Mouse (Mus musculus): ENCODE results near the gene Gjb3. TPM values are rescaled to one million over a fixed set of nuclear protein-coding genes. Genes with fewer than 3 reads are reported as not detected.

The Gjb3 gene
- 0.18 and 0.36 TPM in 2 replicates for polyA plus RNA-seq (2012; rRNA removed)

DNA sequence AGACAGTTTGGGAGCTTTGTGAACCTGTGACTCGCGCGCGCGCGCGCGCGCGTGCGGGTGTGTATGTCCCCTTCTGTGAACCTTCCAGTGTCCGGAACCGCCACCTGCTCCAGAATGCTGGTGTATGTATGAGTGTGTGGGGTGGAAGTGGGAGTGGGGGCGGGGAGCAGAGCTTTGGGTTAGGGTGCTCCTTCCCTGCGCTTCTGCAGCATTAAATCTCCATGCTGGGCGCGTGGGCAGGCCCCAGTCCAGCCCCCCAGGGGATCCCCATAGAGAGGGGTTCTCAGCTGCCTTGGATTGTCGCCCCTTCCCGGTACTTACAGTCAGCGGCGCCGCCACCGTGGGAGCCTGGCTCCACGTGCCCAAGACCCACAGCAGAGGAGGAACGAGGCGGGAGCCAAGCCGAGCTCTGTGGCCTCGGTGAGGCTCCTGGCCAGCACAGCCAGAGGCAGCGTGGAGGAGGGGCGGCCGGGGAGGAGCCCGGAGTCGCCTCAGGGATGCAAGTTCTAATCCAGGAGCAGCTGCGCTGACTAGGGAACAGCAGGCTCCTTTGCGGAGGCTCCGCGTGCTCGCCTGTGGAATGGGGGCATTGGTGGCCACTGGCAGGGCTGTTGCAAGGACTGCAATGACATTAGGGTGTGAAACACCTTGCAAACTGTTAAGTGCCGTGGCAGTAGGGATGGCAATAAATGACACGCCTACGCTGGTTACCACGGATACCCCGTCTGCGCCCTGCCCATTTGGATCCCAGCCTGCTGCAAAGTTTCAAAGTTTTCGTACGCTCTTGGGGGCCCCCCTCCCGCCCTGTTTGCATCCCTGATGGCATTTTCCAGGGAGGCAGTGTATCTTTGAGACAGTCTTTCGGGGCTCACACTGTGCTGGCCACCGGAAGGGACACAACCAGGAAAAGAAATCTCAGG is at the start of gene Gjb3:
Gjb3 (minus strand) TSS at position 664 of the 920 bp plus-strand sequence.
- no peak for DNase-seq
- TF ChIP-seq POLR2A (IDR thresholded peaks at IDR 0.05; ENCODE audit: borderline replicate concordance, insufficient read depth, low read length) (no peak), CTCF (IDR thresholded peaks at IDR 0.05; ENCODE audit: borderline replicate concordance, insufficient read depth, low read depth, low read length) (no peak)
- 2% methylated on average over 49 of the region's 49 CpGs for WGBS
- no peak within 1 kb of the TSS for H3K27ac ChIP-seq (ENCODE audit: insufficient read depth, low read length)
- no peaks in the 10 kb centered on the region for H3K4me1 ChIP-seq (ENCODE audit: control insufficient read depth, insufficient read depth, low read length)
- H3K4me3 ChIP-seq (replicated peaks; ENCODE audit: insufficient read depth, low read depth, low read length) = no peak within 1 kb of the TSS
- H3K27me3 ChIP-seq (ENCODE audit: control insufficient read depth, insufficient read depth, low read length) = peaks cover 3% of the 10 kb centered on the region; the same call in 1 of the 2 replicates

DNA sequence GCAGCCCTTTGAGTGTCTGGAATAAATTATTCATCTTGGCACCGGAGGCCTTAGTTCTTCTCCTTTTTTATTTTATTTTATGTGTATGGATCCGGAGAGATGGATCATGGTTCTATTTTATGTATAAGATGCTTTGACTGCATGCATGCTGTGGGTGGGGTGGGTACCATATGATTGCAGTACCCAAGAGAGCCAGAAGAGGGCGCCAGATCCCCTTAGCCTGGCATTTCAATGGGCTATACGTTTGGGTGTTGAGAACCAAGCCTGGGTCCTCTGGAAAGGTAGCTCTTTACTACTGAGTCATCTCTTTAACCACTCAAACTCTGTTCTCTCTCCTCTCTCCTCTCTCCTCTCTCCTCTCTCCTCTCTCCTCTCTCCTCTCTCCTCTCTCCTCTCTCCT is 46.7 kb upstream of the Gjb3 start:
- 42% methylated on average over 4 of the region's 4 CpGs for WGBS
- no peak overlapping the region for H3K4me3 ChIP-seq (replicated peaks; ENCODE audit: insufficient read depth, low read depth, low read length)
- TF ChIP-seq POLR2A (IDR thresholded peaks at IDR 0.05; ENCODE audit: borderline replicate concordance, insufficient read depth, low read length) (no peak), CTCF (IDR thresholded peaks at IDR 0.05; ENCODE audit: borderline replicate concordance, insufficient read depth, low read depth, low read length) (peak; percentile 48; the same call in 1 of the 2 replicates)
- DNase-seq = no peak
- 0 out of 2 replicates have a peak, but pooled peaks cover 1% of the 10 kb centered on the region for H3K27me3 ChIP-seq (ENCODE audit: control insufficient read depth, insufficient read depth, low read length)
- no peaks in the 10 kb centered on the region for H3K4me1 ChIP-seq (ENCODE audit: control insufficient read depth, insufficient read depth, low read length)
- H3K27ac ChIP-seq (ENCODE audit: insufficient read depth, low read length) = no peak overlapping the region

DNA sequence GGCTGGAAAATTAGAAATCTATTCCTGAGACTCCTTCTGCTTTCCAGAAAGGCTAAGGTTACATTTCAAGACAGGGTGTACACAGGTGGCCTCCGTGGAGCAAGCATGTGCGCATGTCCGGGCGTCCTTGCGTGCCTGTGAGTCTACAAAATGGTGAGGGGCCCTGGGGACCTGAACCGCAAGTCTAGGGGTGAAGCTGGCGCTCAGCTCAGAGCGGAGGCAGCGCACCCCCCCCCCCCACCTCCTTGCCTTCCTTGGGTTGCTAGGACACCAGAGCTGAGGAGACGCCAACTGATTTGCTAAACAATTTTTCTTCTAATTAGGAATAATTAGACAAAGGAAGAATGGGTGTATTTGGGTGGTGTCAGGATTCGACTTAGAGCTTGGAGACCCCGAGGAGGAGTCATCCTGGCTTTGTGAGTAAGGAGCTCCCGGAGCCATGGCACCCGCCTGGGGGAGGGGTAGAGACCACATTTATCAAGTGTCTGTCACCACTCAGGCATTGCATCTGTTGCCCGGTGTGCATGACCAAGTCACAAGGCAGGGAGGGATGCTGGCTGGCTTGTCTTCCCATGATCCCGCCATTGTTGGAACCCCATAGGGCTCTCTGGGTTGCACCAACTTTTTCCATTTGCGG is 45.0 kb upstream of the Gjb3 start:
- 20% methylated on average over 17 of the region's 17 CpGs for WGBS
- no peak for TF ChIP-seq CTCF (IDR thresholded peaks at IDR 0.05; ENCODE audit: borderline replicate concordance, insufficient read depth, low read depth, low read length)
- TF ChIP-seq POLR2A (IDR thresholded peaks at IDR 0.05; ENCODE audit: borderline replicate concordance, insufficient read depth, low read length) = no peak
- DNase-seq = no peak
- Histone ChIP-seq H3K4me3 (replicated peaks; ENCODE audit: insufficient read depth, low read depth, low read length) (no peak overlapping the region), H3K4me1 (ENCODE audit: control insufficient read depth, insufficient read depth, low read length) (no peaks in the 10 kb centered on the region), H3K27me3 (ENCODE audit: control insufficient read depth, insufficient read depth, low read length) (0 out of 2 replicates have a peak, but pooled peaks cover 1% of the 10 kb centered on the region), H3K27ac (ENCODE audit: insufficient read depth, low read length) (no peak overlapping the region)

DNA sequence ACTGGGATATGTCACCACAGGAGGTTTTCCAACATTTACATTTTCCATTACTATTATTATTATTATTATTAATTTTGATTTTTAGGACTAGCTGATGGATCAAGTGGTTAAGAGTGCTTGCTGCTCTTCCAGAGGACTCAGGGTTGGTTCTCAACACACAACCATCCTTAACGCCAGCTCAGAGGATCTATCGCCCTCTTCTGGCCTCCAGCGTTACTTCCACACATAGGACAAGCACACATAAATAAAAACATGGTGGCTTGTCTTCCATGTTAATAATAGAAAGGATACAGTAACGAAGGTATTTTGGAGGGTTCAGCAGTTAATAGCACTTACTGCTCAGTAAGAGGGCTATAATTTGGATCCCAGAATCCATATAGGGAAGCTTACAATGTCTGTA is 44.0 kb upstream of the Gjb3 start:
- no peak for TF ChIP-seq CTCF (IDR thresholded peaks at IDR 0.05; ENCODE audit: borderline replicate concordance, insufficient read depth, low read depth, low read length)
- no peak for TF ChIP-seq POLR2A (IDR thresholded peaks at IDR 0.05; ENCODE audit: borderline replicate concordance, insufficient read depth, low read length)
- Histone ChIP-seq H3K4me3 (replicated peaks; ENCODE audit: insufficient read depth, low read depth, low read length) (no peak overlapping the region), H3K27me3 (ENCODE audit: control insufficient read depth, insufficient read depth, low read length) (0 out of 2 replicates have a peak, but pooled peaks cover 1% of the 10 kb centered on the region), H3K4me1 (ENCODE audit: control insufficient read depth, insufficient read depth, low read length) (no peaks in the 10 kb centered on the region), H3K27ac (ENCODE audit: insufficient read depth, low read length) (no peak overlapping the region)
- 91% methylated on average over 4 of the region's 4 CpGs for WGBS
- DNase-seq = no peak

DNA sequence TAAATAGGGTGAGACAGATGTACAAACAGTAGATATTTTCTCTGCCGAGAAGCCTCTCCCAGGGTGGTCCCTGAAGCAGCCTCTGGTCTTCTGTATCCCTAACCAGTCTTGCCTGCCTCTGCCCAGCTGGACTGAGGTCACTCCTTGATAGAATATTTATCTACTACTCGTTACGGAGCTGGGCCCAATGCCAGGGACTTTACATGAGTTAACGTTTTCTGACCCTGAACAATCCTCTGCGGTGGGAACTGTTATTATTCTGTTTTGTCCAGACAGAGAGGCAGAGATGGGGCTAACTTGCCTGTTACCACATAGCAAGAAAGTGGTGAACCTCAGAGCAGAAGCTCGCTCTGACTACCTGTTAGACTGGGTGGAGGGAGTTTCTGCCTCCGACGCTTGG is 42.8 kb upstream of the Gjb3 start:
- no peak overlapping the region for H3K27ac ChIP-seq (ENCODE audit: insufficient read depth, low read length)
- 63% methylated on average over 8 of the region's 8 CpGs for WGBS
- 0 out of 2 replicates have a peak, but pooled peaks cover 1% of the 10 kb centered on the region for H3K27me3 ChIP-seq (ENCODE audit: control insufficient read depth, insufficient read depth, low read length)
- TF ChIP-seq CTCF (IDR thresholded peaks at IDR 0.05; ENCODE audit: borderline replicate concordance, insufficient read depth, low read depth, low read length) = no peak
- TF ChIP-seq POLR2A (IDR thresholded peaks at IDR 0.05; ENCODE audit: borderline replicate concordance, insufficient read depth, low read length) = no peak
- no peaks in the 10 kb centered on the region for H3K4me1 ChIP-seq (ENCODE audit: control insufficient read depth, insufficient read depth, low read length)
- H3K4me3 ChIP-seq (replicated peaks; ENCODE audit: insufficient read depth, low read depth, low read length) = no peak overlapping the region
- DNase-seq = no peak

DNA sequence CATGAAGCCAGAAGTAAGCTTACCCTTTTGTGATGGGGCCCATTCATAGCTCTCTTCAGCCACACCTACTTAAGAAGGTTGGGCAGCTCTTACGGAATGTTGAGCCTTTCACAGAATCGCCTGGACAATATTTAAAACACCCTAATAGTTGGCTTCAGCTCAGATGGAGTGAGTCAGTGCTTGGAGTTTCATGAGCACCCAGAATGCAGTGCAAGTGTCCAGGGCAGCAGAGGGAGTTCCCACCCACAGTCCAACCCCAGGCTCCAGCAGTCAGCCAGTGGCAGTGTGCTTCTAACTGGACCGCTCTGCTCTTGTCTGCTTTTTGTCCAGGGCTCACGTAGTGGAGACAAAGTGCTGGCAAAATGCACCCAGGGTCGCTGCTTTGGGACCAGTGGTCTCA is 40.9 kb upstream of the Gjb3 start:
- TF ChIP-seq CTCF (IDR thresholded peaks at IDR 0.05; ENCODE audit: borderline replicate concordance, insufficient read depth, low read depth, low read length) = no peak
- no peak for TF ChIP-seq POLR2A (IDR thresholded peaks at IDR 0.05; ENCODE audit: borderline replicate concordance, insufficient read depth, low read length)
- no peak overlapping the region for H3K27ac ChIP-seq (ENCODE audit: insufficient read depth, low read length)
- H3K4me3 ChIP-seq (replicated peaks; ENCODE audit: insufficient read depth, low read depth, low read length) = no peak overlapping the region
- 79% methylated on average over 5 of the region's 5 CpGs for WGBS
- H3K27me3 ChIP-seq (ENCODE audit: control insufficient read depth, insufficient read depth, low read length) = 0 out of 2 replicates have a peak, but pooled peaks cover 1% of the 10 kb centered on the region
- no peak for DNase-seq
- no peaks in the 10 kb centered on the region for H3K4me1 ChIP-seq (ENCODE audit: control insufficient read depth, insufficient read depth, low read length)

DNA sequence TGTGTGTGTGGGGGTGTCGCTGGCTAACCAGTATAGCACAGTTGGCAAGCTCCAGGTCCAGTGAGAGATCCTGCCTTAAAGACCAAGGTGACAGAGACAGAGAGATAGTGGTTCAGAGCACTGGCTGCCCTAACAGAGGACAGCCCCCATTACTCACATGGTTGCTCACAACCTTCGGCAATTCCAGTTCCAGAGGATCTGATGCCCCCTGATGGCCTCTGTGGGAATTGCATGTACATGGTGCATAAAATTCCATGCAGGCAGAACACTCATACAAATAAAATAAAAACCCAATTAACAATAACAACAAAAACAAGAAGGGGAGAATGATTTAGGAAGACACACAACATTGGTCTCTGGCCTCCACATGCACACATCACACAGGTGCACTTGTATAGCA is 39.8 kb upstream of the Gjb3 start:
- 61% methylated on average over 2 of the region's 2 CpGs for WGBS
- DNase-seq = no peak
- TF ChIP-seq CTCF (IDR thresholded peaks at IDR 0.05; ENCODE audit: borderline replicate concordance, insufficient read depth, low read depth, low read length) (no peak), POLR2A (IDR thresholded peaks at IDR 0.05; ENCODE audit: borderline replicate concordance, insufficient read depth, low read length) (no peak)
- Histone ChIP-seq H3K4me1 (ENCODE audit: control insufficient read depth, insufficient read depth, low read length) (no peaks in the 10 kb centered on the region), H3K27me3 (ENCODE audit: control insufficient read depth, insufficient read depth, low read length) (0 out of 2 replicates have a peak, but pooled peaks cover 1% of the 10 kb centered on the region), H3K4me3 (replicated peaks; ENCODE audit: insufficient read depth, low read depth, low read length) (no peak overlapping the region), H3K27ac (ENCODE audit: insufficient read depth, low read length) (no peak overlapping the region)

Measured in cerebellum, adult 2 months (tissue).